Mouse (Mus musculus) thymus, adult 2 months (tissue): Measurements from ENCODE around the gene Pdzph1.

Experiments
- CTCF ChIP-seq: fragments of 200-500 bp; IDR thresholded peaks from 2 replicates; pipeline ENCODE4 v1.5.1; 2012; ENCODE audit warnings: mild to moderate bottlenecking, control low read depth, low read length, moderate library complexity, borderline replicate concordance; ENCODE audit not compliant: control insufficient read depth, poor library complexity, insufficient read depth; ENCODE audit errors: extremely low read depth
- POLR2A ChIP-seq: fragments of 200-500 bp; IDR thresholded peaks from 2 replicates; pipeline ENCODE4 v1.6.1; 2012; ENCODE audit warnings: mild to moderate bottlenecking, low read length, control low read depth, moderate library complexity; ENCODE audit not compliant: control insufficient read depth, poor library complexity, insufficient read depth; ENCODE audit errors: extremely low read depth

- TF ChIP-seq POLR2A (no peak), CTCF (no peak)
Measured at GRCm38 (mm10) chr17:59012421-59013090, 21.4 kb upstream of the Pdzph1 start.
